Mouse (Mus musculus) forebrain, embryonic 15.5 days (tissue): Measurements from ENCODE around the gene Cd244a. TPM values are rescaled to one million over a fixed set of nuclear protein-coding genes. Genes with fewer than 3 reads are reported as not detected.

ENCODE experiments used
- ATAC-seq: fragments of 200-750 bp; cut with Nextera tagmentation; replicated peaks from 2 replicates; pipeline ENCODE4 v1.8.0; 2017; ENCODE audit warnings: mild to moderate bottlenecking, moderate TSS enrichment, moderate library complexity
- H3K27ac ChIP-seq: fragments of 300-500 bp; sonication (generic); replicated peaks from 2 replicates; pipeline ENCODE4 v1.5.1; 2015; ENCODE audit warnings: mild to moderate bottlenecking, inconsistent platforms
- H3K27me3 ChIP-seq: fragments of 300-500 bp; sonication (generic); 2 replicates; pipeline ENCODE4 v1.6.1; 2015; ENCODE audit warnings: inconsistent platforms
- H3K36me3 ChIP-seq: fragments of 300-500 bp; sonication (generic); 2 replicates; pipeline ENCODE4 v1.6.1; 2015; ENCODE audit warnings: mild to moderate bottlenecking, inconsistent platforms
- H3K4me1 ChIP-seq: fragments of 300-500 bp; sonication (generic); 2 replicates; pipeline ENCODE4 v1.6.1; 2015; ENCODE audit warnings: inconsistent platforms
- H3K4me2 ChIP-seq: fragments of 300-500 bp; sonication (generic); replicated peaks from 2 replicates; pipeline ENCODE4 v1.6.1; 2015; ENCODE audit warnings: mild to moderate bottlenecking, inconsistent platforms
- H3K4me3 ChIP-seq: fragments of 300-500 bp; sonication (generic); 2 replicates; pipeline ENCODE4 v1.5.1; 2015; ENCODE audit warnings: mild to moderate bottlenecking, inconsistent platforms
- H3K9ac ChIP-seq: fragments of 300-500 bp; sonication (generic); replicated peaks from 2 replicates; pipeline ENCODE4 v1.6.1; 2015; ENCODE audit warnings: mild to moderate bottlenecking, inconsistent platforms
- H3K9me3 ChIP-seq: fragments of 300-500 bp; sonication (generic); 2 replicates; pipeline ENCODE4 v1.6.1; 2016; ENCODE audit warnings: inconsistent platforms
- WGBS: fragments of 180-500 bp; shearing (Covaris S2); methylation state at CpG from one replicate; pipeline ENCODE4 v1.1.7; 2015; ENCODE audit warnings: mixed read lengths; 5-methylcytosine and 5-hydroxymethylcytosine counted together
- polyA plus RNA-seq: library from polyadenylated mRNA; unstranded; fragments of >200 nt; fragmentation: Nextera tagmentation; extraction: Ambion mirVana; gene quantifications from 2 replicates; pipeline ENCODE4 v1.2.1, GENCODE M21; 2015

The Cd244a gene
- polyA plus RNA-seq, 1 experiment from 2014 or later = not detected

GRCm38 (mm10) chr1:171584584-171584983, 25.6 kb downstream of the Cd244a start:
- H3K4me2 ChIP-seq = no peak overlapping the region
- no peaks in the 10 kb centered on the region for H3K36me3 ChIP-seq
- no peak overlapping the region for H3K4me3 ChIP-seq
- 81% methylated on average over 2 of the region's 2 CpGs for WGBS
- H3K27ac ChIP-seq = no peak overlapping the region
- H3K9ac ChIP-seq = no peak overlapping the region
- no peaks in the 10 kb centered on the region for H3K27me3 ChIP-seq
- ATAC-seq = no peak
- H3K4me1 ChIP-seq = no peaks in the 10 kb centered on the region
- no peaks in the 10 kb centered on the region for H3K9me3 ChIP-seq

- Histone ChIP-seq H3K27ac (no peak overlapping the region), H3K4me3 (no peak overlapping the region), H3K36me3 (no peaks in the 10 kb centered on the region), H3K4me2 (no peak overlapping the region), H3K27me3 (no peaks in the 10 kb centered on the region), H3K9ac (no peak overlapping the region), H3K9me3 (no peaks in the 10 kb centered on the region), H3K4me1 (no peaks in the 10 kb centered on the region)
- 78% methylated on average over 3 of the region's 3 CpGs for WGBS
- ATAC-seq = no peak
These were observed 45.7 kb downstream of the Cd244a start for GRCm38 (mm10) chr1:171604686-171605085.

GRCm38 (mm10) chr1:171606656-171607055, 47.7 kb downstream of the Cd244a start:
- H3K9ac ChIP-seq = no peak overlapping the region
- no peaks in the 10 kb centered on the region for H3K9me3 ChIP-seq
- H3K36me3 ChIP-seq = no peaks in the 10 kb centered on the region
- no peak overlapping the region for H3K4me2 ChIP-seq
- H3K27me3 ChIP-seq = no peaks in the 10 kb centered on the region
- no peaks in the 10 kb centered on the region for H3K4me1 ChIP-seq
- ATAC-seq = no peak
- H3K4me3 ChIP-seq = no peak overlapping the region
- 80% methylated on average over 3 of the region's 3 CpGs for WGBS
- no peak overlapping the region for H3K27ac ChIP-seq

- Histone ChIP-seq H3K27me3 (no peaks in the 10 kb centered on the region), H3K9me3 (no peaks in the 10 kb centered on the region), H3K27ac (no peak within 1 kb of the TSS), H3K4me1 (no peaks in the 10 kb centered on the region), H3K36me3 (no peaks in the 10 kb centered on the region), H3K4me2 (no peak within 1 kb of the TSS), H3K4me3 (no peak within 1 kb of the TSS), H3K9ac (no peak within 1 kb of the TSS)
- no peak for ATAC-seq
- WGBS = 89% methylated on average over 9 of the region's 9 CpGs
These were observed 48.2 kb downstream of the Cd244a start, which contains the start of gene Ly9 for GRCm38 (mm10) chr1:171607176-171607575. Gene Ly9 (minus strand): TSS chr1:171607410.

- no peaks in the 10 kb centered on the region for H3K9me3 ChIP-seq
- no peak for ATAC-seq
- H3K9ac ChIP-seq = no peak overlapping the region
- WGBS = 91% methylated on average over 2 of the region's 2 CpGs
- H3K4me1 ChIP-seq = no peaks in the 10 kb centered on the region
- no peaks in the 10 kb centered on the region for H3K27me3 ChIP-seq
- H3K27ac ChIP-seq = no peak overlapping the region
- H3K4me3 ChIP-seq = no peak overlapping the region
- H3K4me2 ChIP-seq = no peak overlapping the region
- no peaks in the 10 kb centered on the region for H3K36me3 ChIP-seq
These were observed 51.0 kb downstream of the Cd244a start for GRCm38 (mm10) chr1:171610026-171610425.

GRCm38 (mm10) chr1:171610781-171611180, 51.8 kb downstream of the Cd244a start:
- H3K27ac ChIP-seq = no peak overlapping the region
- H3K36me3 ChIP-seq = no peaks in the 10 kb centered on the region
- H3K4me2 ChIP-seq = no peak overlapping the region
- no peaks in the 10 kb centered on the region for H3K4me1 ChIP-seq
- ATAC-seq = no peak
- no peak overlapping the region for H3K9ac ChIP-seq
- no peaks in the 10 kb centered on the region for H3K9me3 ChIP-seq
- no peaks in the 10 kb centered on the region for H3K27me3 ChIP-seq
- no peak overlapping the region for H3K4me3 ChIP-seq
- WGBS = 37% methylated on average over 1 of the region's 1 CpGs

GRCm38 (mm10) chr1:171613962-171614361, 55.0 kb downstream of the Cd244a start:
- no peak for ATAC-seq
- Histone ChIP-seq H3K36me3 (no peaks in the 10 kb centered on the region), H3K4me3 (no peak overlapping the region), H3K4me2 (no peak overlapping the region), H3K4me1 (no peaks in the 10 kb centered on the region), H3K27me3 (no peaks in the 10 kb centered on the region), H3K9me3 (no peaks in the 10 kb centered on the region), H3K27ac (no peak overlapping the region), H3K9ac (no peak overlapping the region)
- 41% methylated on average over 2 of the region's 2 CpGs for WGBS

- no peak for ATAC-seq
- no peaks in the 10 kb centered on the region for H3K4me1 ChIP-seq
- H3K36me3 ChIP-seq = no peaks in the 10 kb centered on the region
- WGBS = 84% methylated on average over 11 of the region's 11 CpGs
- H3K27me3 ChIP-seq = no peaks in the 10 kb centered on the region
- no peak overlapping the region for H3K9ac ChIP-seq
- H3K27ac ChIP-seq = no peak overlapping the region
- no peak overlapping the region for H3K4me2 ChIP-seq
- no peaks in the 10 kb centered on the region for H3K9me3 ChIP-seq
- H3K4me3 ChIP-seq = no peak overlapping the region
These were observed 58.0 kb downstream of the Cd244a start for GRCm38 (mm10) chr1:171616881-171617515.

GRCm38 (mm10) chr1:171619001-171619400, 60.0 kb downstream of the Cd244a start:
- H3K9me3 ChIP-seq = no peaks in the 10 kb centered on the region
- no peak overlapping the region for H3K4me3 ChIP-seq
- H3K4me2 ChIP-seq = no peak overlapping the region
- ATAC-seq = no peak
- no peaks in the 10 kb centered on the region for H3K27me3 ChIP-seq
- no peak overlapping the region for H3K27ac ChIP-seq
- no peaks in the 10 kb centered on the region for H3K36me3 ChIP-seq
- 82% methylated on average over 8 of the region's 8 CpGs for WGBS
- no peaks in the 10 kb centered on the region for H3K4me1 ChIP-seq
- H3K9ac ChIP-seq = no peak overlapping the region

GRCm38 (mm10) chr1:171619645-171620044, 60.7 kb downstream of the Cd244a start:
- Histone ChIP-seq H3K36me3 (no peaks in the 10 kb centered on the region), H3K9me3 (no peaks in the 10 kb centered on the region), H3K4me3 (no peak overlapping the region), H3K27ac (no peak overlapping the region), H3K4me1 (no peaks in the 10 kb centered on the region), H3K9ac (no peak overlapping the region), H3K27me3 (no peaks in the 10 kb centered on the region), H3K4me2 (no peak overlapping the region)
- ATAC-seq = no peak
- 81% methylated on average over 3 of the region's 3 CpGs for WGBS

GRCm38 (mm10) chr1:171620091-171620490, 61.1 kb downstream of the Cd244a start:
- 91% methylated on average over 6 of the region's 6 CpGs for WGBS
- ATAC-seq = no peak
- Histone ChIP-seq H3K4me2 (no peak overlapping the region), H3K9ac (no peak overlapping the region), H3K27me3 (no peaks in the 10 kb centered on the region), H3K27ac (no peak overlapping the region), H3K36me3 (no peaks in the 10 kb centered on the region), H3K4me1 (no peaks in the 10 kb centered on the region), H3K9me3 (no peaks in the 10 kb centered on the region), H3K4me3 (no peak overlapping the region)

- no peaks in the 10 kb centered on the region for H3K9me3 ChIP-seq
- 91% methylated on average over 3 of the region's 3 CpGs for WGBS
These were observed 68.8 kb downstream of the Cd244a start for GRCm38 (mm10) chr1:171627801-171628200.

GRCm38 (mm10) chr1:171629168-171629567, 70.2 kb downstream of the Cd244a start:
- Histone ChIP-seq H3K4me2 (no peak overlapping the region), H3K4me1 (no peaks in the 10 kb centered on the region), H3K36me3 (no peaks in the 10 kb centered on the region), H3K27ac (no peak overlapping the region), H3K9ac (no peak overlapping the region), H3K27me3 (no peaks in the 10 kb centered on the region), H3K9me3 (no peaks in the 10 kb centered on the region), H3K4me3 (no peak overlapping the region)
- WGBS = 84% methylated on average over 6 of the region's 6 CpGs
- no peak for ATAC-seq

More at GRCm38 (mm10) chr1:171627801-171628200, 68.8 kb downstream of the Cd244a start:
- H3K36me3 ChIP-seq = no peaks in the 10 kb centered on the region
- H3K4me3 ChIP-seq = no peak overlapping the region
- H3K4me2 ChIP-seq = no peak overlapping the region
- ATAC-seq = no peak
- no peak overlapping the region for H3K27ac ChIP-seq
- H3K4me1 ChIP-seq = no peaks in the 10 kb centered on the region
- H3K9ac ChIP-seq = no peak overlapping the region
- no peaks in the 10 kb centered on the region for H3K27me3 ChIP-seq
